8 mouse cellular contexts compared by ENCODE assay signal in the genomic region with DNA sequence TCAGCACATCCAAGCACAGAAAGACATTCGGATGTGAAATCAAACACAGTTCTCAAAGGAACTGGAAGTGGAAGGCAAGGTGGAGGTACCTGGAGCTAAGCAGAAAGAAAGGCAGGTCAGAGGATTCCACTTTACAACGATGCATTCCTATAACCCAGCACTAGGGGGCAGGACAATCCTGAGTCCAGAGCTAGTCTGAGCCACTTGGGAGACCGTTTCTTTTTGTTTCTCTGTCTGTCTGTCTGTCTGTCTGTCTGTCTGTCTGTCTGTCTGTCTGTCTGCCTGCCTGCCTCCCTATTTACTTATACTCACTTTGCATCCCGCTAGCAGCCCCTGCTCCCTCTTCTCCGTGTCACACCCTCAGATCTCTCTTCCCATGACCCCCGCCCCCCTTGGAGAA. TPM values are rescaled to one million over a fixed set of nuclear protein-coding genes. Genes with fewer than 3 reads are reported as not detected.
DNase-seq lines count a peak whose midpoint lies in the region; ATAC-seq lines count a peak whose summit lies in the region.

No protein-coding gene starts in this region.

- WGBS in macrophage (ENCODE audit: missing documents): 23% methylated on average over 6 of the region's 6 CpGs

- peak; percentile 34 to 38 for DNase-seq in adrenal gland, adult 18-20 months (ENCODE audit: low spot score in 2 of 2)
- DNase-seq in adrenal gland, adult 8-10 months: no peak
- peak; percentile 61 for DNase-seq in CD4-positive helper T cell, adult 2 months (ENCODE audit: low read depth, low spot score)
- DNase-seq in c-Kit-positive CD71-positive TER-119-positive erythroid progenitor cells, embryonic 14.5 days (ENCODE audit: low spot score): peak; percentile 38
- peak; percentile 54 for DNase-seq in kidney, postnatal 14 days
- peak; percentile 16 to 56 for DNase-seq in spleen, postnatal 10 days (ENCODE audit: low spot score in 2 of 2)

- no peaks in the 10 kb centered on the region for H3K79me2 ChIP-seq in macrophage (ENCODE audit: inconsistent target)

- no peaks in the 10 kb centered on the region for H3K36me3 ChIP-seq in macrophage (ENCODE audit: inconsistent target)

- H3K27ac ChIP-seq in macrophage: no peak overlapping the region

- H3K4me3 ChIP-seq in macrophage (ENCODE audit: inconsistent target): peak overlapping the region; percentile 19; the same call in 1 of the 2 replicates

- peak; percentile 91 for ATAC-seq in granulocyte monocyte progenitor cell, adult 5-6 weeks (replicated peaks; ENCODE audit: poor library complexity, severe bottlenecking)

RNA-seq across cellular contexts. Expression of a gene that starts 21.1 kb away (rescaled TPM):
- total RNA-seq in adrenal gland, adult 18-20 months (2021): 10 to 100 TPM; 15.2 to 18.3 TPM
- 10 to 100 TPM; 17.1 to 23.0 (median 21.3) TPM for total RNA-seq in adrenal gland, adult 8-10 months (2022)
- 40.5 and 61.7 TPM in 2 replicates for total RNA-seq in granulocyte monocyte progenitor cell, adult 5-6 weeks (2014; fragmentation: Nextera tagmentation)
- total RNA-seq in granulocyte monocyte progenitor cell, adult 5-6 weeks (2017): 11.2 and 15.2 TPM in 2 replicates
- total RNA-seq in macrophage (2018; cell fraction: chromatin; rRNA removed): 10 to 100 TPM in 23 of 26 experiments, 1 to 10 TPM in 3; 2.6 to 87.9 (median 22.5) TPM
- 10 to 100 TPM; 18.3 to 38.4 (median 24.8) TPM for total RNA-seq in macrophage (2018; cell fraction: cytosol; rRNA removed)
- 10 to 100 TPM; 11.4 to 88.7 (median 31.4) TPM for total RNA-seq in macrophage (2018; cell fraction: nucleus; rRNA removed)
- 32.3 to 62.9 TPM (median 34.0 TPM) in 3 replicates for polyA plus RNA-seq in macrophage (2018)

RNA-seq across cellular contexts. Expression of a gene that starts 38.6 kb away (rescaled TPM):
- total RNA-seq in adrenal gland, adult 18-20 months (2021): 100 to 1,000 TPM; 112 to 135 TPM
- total RNA-seq in adrenal gland, adult 8-10 months (2022): 100 to 1,000 TPM in 1 of 4 experiments, 10 to 100 TPM in 3; 43.8 to 104 (median 72.0) TPM
- total RNA-seq in granulocyte monocyte progenitor cell, adult 5-6 weeks (2014; fragmentation: Nextera tagmentation): 33.2 and 35.9 TPM in 2 replicates
- total RNA-seq in granulocyte monocyte progenitor cell, adult 5-6 weeks (2017): 12.7 and 13.5 TPM in 2 replicates
- 1 to 10 TPM in 12 of 26 experiments, under 1 TPM in 3, not detected in 11; 0.45 to 3.8 (median 1.4) TPM for total RNA-seq in macrophage (2018; cell fraction: chromatin; rRNA removed)
- 10 to 100 TPM; 15.3 to 32.2 (median 23.1) TPM for total RNA-seq in macrophage (2018; cell fraction: cytosol; rRNA removed)
- total RNA-seq in macrophage (2018; cell fraction: nucleus; rRNA removed): 10 to 100 TPM in 1 of 26 experiments, 1 to 10 TPM in 25; 1.0 to 12.5 (median 4.9) TPM
- 12.0 to 43.0 TPM (median 19.5 TPM) in 3 replicates for polyA plus RNA-seq in macrophage (2018)

RNA-seq across cellular contexts. Expression of a gene that starts 41.4 kb away (rescaled TPM):
- total RNA-seq in adrenal gland, adult 18-20 months (2021): 10 to 100 TPM; 12.9 to 14.4 TPM
- total RNA-seq in adrenal gland, adult 8-10 months (2022): 10 to 100 TPM; 12.6 to 16.3 (median 15.2) TPM
- total RNA-seq in granulocyte monocyte progenitor cell, adult 5-6 weeks (2014; fragmentation: Nextera tagmentation): 20.5 and 25.2 TPM in 2 replicates
- total RNA-seq in granulocyte monocyte progenitor cell, adult 5-6 weeks (2017): 24.4 and 28.6 TPM in 2 replicates
- total RNA-seq in macrophage (2018; cell fraction: chromatin; rRNA removed): 10 to 100 TPM in 22 of 26 experiments, 1 to 10 TPM in 4; 6.4 to 51.4 (median 20.2) TPM
- total RNA-seq in macrophage (2018; cell fraction: cytosol; rRNA removed): 10 to 100 TPM; 16.4 to 31.7 (median 22.1) TPM
- 10 to 100 TPM; 13.1 to 35.0 (median 23.1) TPM for total RNA-seq in macrophage (2018; cell fraction: nucleus; rRNA removed)
- 15.1 to 17.3 TPM (median 16.2 TPM) in 3 replicates for polyA plus RNA-seq in macrophage (2018)
